Mouse (Mus musculus) spleen, postnatal 36 days (tissue): ENCODE measurements at regions not wholly inside any gene's neighbourhood (a gene's known extent, or its start where the extent isn't known, plus 50 kb on each side); places are given as distances from the start of the nearest gene placed in this dataset.

Source experiments
- DNase-seq, 2 experiments: peaks; one replicate each; pipeline ENCODE4 v3.0.0; 2022; ENCODE audit warnings: low spot score in 2 of 2, mixed read lengths in 1 of 2

DNA sequence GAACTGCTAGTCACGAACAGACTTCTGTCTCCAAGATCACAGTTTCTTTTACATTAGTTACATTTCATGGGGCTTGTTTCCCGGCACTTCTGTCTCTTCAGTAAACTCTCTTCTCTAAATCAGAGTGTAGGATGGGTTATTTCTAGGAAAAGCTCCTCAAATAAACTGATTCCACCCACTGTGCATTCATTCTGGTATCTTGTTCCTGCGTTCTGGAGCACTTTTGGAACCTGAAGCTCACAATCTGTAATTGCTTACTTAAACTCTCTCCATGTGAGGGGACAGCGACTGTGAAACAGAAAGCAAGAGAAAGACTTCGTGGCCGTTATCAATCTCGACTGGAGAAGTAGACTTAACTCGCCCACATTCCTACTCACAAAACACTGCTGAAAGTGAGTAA lies 83.1 kb upstream of the Acvr2a start:
- DNase-seq, result no peak

DNA sequence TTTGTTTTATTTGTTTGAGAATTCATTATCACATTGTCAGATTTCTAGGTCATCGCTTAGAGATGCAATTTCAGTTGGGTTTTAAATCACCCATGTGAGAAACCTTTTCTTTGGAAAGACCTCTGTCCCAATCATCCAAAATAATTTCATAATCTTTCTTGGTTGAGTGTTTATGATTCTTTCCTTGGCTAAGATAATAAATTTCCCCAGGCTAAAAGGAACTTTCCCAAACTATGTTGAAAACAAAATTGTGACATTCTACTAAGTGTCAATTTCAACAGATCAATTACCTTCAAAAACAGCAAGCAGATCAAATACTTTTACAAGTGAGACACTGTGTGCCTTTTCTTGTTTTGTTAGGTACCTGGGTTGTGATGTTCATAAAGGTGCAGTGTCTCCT lies 80.0 kb upstream of the Acvr2a start:
- no peak for DNase-seq

- no peak for DNase-seq
Measured at GRCm38 (mm10) chr2:48734521-48734920, 79.4 kb upstream of the Acvr2a start.

GRCm38 (mm10) chr2:48736312-48736711 lies 77.6 kb upstream of the Acvr2a start:
- no peak for DNase-seq
